Mouse (Mus musculus) small intestine, adult 2 months (tissue): ENCODE results near the gene Mb.

Source experiments
- CTCF ChIP-seq: fragments of 200-500 bp; IDR thresholded peaks from 2 replicates; pipeline ENCODE4 v1.5.1; 2012; ENCODE audit warnings: low read depth, mild to moderate bottlenecking, control low read depth, inconsistent platforms, low read length, moderate library complexity, mixed read lengths; ENCODE audit not compliant: insufficient replicate concordance, insufficient read length; ENCODE audit errors: extremely low read depth
- POLR2A ChIP-seq: fragments of 200-500 bp; IDR thresholded peaks from 2 replicates; pipeline ENCODE4 v1.6.1; 2012; ENCODE audit warnings: low read depth, mild to moderate bottlenecking, control low read depth, inconsistent platforms, low read length, moderate library complexity

GRCm38 (mm10) chr15:77017897-77018296 lies 32.6 kb downstream of the Mb start:
- TF ChIP-seq CTCF (no peak), POLR2A (no peak)
